ENCODE assay signal across 15 mouse cellular contexts in the genomic region with DNA sequence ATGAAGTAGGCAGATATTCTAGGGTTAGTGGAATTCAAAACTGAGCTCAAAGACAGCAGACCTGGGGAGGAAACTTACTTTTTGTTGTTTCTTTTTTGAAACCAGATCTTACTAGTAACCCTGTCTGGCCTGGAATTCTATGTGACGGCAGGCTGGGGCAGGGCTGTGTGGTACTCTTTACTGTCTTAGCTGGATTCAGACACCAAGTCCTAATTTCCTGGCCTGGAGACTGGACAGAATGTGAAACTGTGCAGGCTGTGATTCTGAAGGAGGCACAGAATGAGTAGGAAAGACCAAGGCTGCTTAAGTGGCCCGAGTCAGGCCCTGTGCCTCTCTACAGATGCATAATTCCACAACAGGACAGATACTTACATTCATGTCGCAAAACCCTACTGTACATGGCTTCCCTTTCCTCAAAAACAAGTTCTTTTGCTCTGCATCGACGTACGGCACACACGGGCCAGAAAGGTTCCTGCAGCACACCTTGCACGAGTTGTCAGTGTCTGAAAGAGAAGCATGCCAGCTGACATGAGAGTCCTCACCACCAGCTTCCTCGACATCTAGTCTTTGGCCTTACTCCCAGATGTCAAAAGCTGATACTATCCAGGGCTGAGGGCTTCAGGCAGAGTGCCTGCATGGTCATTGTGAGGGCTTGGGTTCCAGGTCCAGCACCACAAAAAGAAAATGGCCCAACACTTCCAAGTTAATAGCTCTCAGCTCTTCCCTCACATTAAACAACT.
"Had no signal": no experiment of that assay in that cellular context is flagged by ENCODE, and none has a peak within 500 bp of the region (broad histone marks: within the 10 kb centered on the region; RNA-seq: fewer than 3 reads in every experiment).

No protein-coding gene starts in this region.

- DNase-seq: kidney, postnatal 36 days; layer of hippocampus, adult 9-11 months; layer of hippocampus, postnatal 36 days; liver, embryonic 13.5 days; liver, postnatal 0 days; lung, postnatal 14 days; thymus, postnatal 4 days had no signal

- H3K4me2 ChIP-seq: limb, embryonic 15.5 days; liver, embryonic 13.5 days; lung, embryonic 15.5 days; midbrain, embryonic 13.5 days; neural tube, embryonic 12.5 days had no signal

- H3K27me3 ChIP-seq: limb, embryonic 15.5 days; liver, embryonic 13.5 days; lung, embryonic 15.5 days; megakaryocyte, embryonic 14.5 days; midbrain, embryonic 13.5 days; neural tube, embryonic 12.5 days had no signal

- H3K4me3 ChIP-seq: limb, embryonic 15.5 days; liver, embryonic 13.5 days; lung, embryonic 15.5 days; megakaryocyte, embryonic 14.5 days; midbrain, embryonic 13.5 days; neural tube, embryonic 12.5 days had no signal

- H3K9ac ChIP-seq: limb, embryonic 15.5 days; liver, embryonic 13.5 days; liver, postnatal 0 days; lung, embryonic 15.5 days; midbrain, embryonic 13.5 days; neural tube, embryonic 12.5 days had no signal

- H3K9me3 ChIP-seq: limb, embryonic 15.5 days; liver, embryonic 13.5 days; lung, embryonic 15.5 days; megakaryocyte, embryonic 14.5 days; midbrain, embryonic 13.5 days; neural tube, embryonic 12.5 days had no signal

- H3K27ac ChIP-seq: kidney, postnatal 0 days; limb, embryonic 15.5 days; liver, embryonic 13.5 days; lung, embryonic 15.5 days; macrophage; midbrain, embryonic 13.5 days; neural tube, embryonic 12.5 days; stomach, postnatal 0 days had no signal

- H3K4me1 ChIP-seq: limb, embryonic 15.5 days; liver, embryonic 13.5 days; lung, embryonic 15.5 days; midbrain, embryonic 13.5 days; neural tube, embryonic 12.5 days had no signal

- ATAC-seq: liver, postnatal 0 days; midbrain, embryonic 13.5 days had no signal
